Mouse (Mus musculus) E14TG2a.4 (cell line): Measurements from ENCODE around the gene Cryga.

Source experiments
- H3K27me3 ChIP-seq: 2 replicates; pipeline ENCODE4 v1.6.1; 2014; ENCODE audit warnings: low read length, control low read depth; ENCODE audit not compliant: insufficient read depth
- H3K36me3 ChIP-seq: 2 replicates; pipeline ENCODE4 v1.6.1; 2014; ENCODE audit warnings: low read length, control low read depth; ENCODE audit not compliant: insufficient read depth
- H3K4me1 ChIP-seq: replicated peaks from 2 replicates; pipeline ENCODE4 v1.6.1; 2014; ENCODE audit warnings: low read depth, low read length, control low read depth
- H3K4me3 ChIP-seq: replicated peaks from 2 replicates; pipeline ENCODE4 v1.5.1; 2014; ENCODE audit warnings: mild to moderate bottlenecking, low read length
- H3K9me3 ChIP-seq: 2 replicates; pipeline ENCODE4 v1.6.1; 2014; ENCODE audit warnings: low read length, control low read depth
- CTCF ChIP-seq: conservative IDR thresholded peaks from 2 replicates; pipeline ENCODE4 v1.5.1; 2014; ENCODE audit warnings: low read length
- NANOG ChIP-seq: IDR thresholded peaks from 2 replicates; pipeline ENCODE4 v1.6.1; 2014; ENCODE audit warnings: borderline replicate concordance, low read length, mixed read lengths
- POU5F1 ChIP-seq: IDR thresholded peaks from 2 replicates; pipeline ENCODE4 v1.6.1; 2014; ENCODE audit warnings: low read length, borderline replicate concordance

The Cryga gene

DNA sequence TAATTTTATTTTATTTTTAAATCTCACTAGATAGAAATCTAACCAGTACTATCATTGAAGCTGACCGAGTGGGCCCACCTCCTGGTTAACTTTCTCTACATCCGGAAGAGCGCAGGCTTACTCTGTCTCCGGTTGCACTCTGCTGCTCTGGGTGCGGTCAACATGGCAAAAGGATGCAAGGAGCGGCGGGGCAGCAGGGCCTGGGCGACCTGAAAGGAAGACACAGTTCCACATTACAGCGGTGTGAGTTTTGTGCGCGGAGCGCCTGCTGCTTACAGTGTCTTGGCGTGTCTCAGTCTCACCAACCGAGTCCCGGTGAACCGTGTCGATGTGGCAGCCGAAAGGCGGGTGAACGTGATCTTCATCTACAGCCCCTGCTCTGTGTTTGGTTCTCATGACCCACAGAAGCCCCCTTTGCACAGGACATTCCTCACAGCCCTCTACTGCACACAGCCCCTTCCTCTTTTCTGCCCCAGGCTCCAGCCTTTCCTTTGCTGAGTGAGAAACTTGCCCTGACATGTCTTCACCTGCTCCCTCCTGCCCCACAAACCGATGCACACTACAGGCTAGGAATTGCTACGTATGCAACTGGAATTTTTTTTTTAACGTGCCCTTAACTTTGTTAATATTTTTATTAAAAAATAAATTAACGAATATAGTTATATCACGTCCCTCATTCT, 6.7 kb upstream of the Cryga start:
- Histone ChIP-seq H3K4me1 (peaks cover 33% of the 10 kb centered on the region), H3K36me3 (no peaks in the 10 kb centered on the region), H3K4me3 (peak overlapping the region; percentile 73), H3K9me3 (no peaks in the 10 kb centered on the region), H3K27me3 (no peaks in the 10 kb centered on the region)
- TF ChIP-seq NANOG (no peak), CTCF (no peak), POU5F1 (no peak)

DNA sequence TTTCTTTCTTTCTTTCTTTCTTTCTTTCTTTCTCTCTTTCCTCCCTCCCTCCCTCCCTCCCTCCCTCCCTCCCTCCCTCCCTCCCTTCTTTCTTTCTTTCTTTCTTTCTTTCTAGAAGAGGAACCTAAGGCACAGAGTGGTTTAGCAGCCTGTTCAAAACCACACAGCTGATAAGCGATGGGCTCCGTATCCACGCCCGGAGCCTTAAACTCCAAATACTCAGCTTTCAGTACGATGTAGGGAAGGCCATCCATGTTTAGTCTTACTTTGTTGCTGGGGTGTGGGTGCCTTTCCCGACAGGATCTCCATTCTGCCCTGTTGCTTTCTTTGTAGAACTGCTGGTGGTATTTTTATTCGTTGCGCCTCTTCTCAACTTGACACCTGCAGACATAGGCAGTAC, 6.0 kb upstream of the Cryga start:
- Histone ChIP-seq H3K4me1 (peaks cover 33% of the 10 kb centered on the region), H3K9me3 (no peaks in the 10 kb centered on the region), H3K4me3 (peak overlapping the region; percentile 73), H3K36me3 (no peaks in the 10 kb centered on the region), H3K27me3 (no peaks in the 10 kb centered on the region)
- TF ChIP-seq POU5F1 (no peak), CTCF (no peak), NANOG (no peak)

DNA sequence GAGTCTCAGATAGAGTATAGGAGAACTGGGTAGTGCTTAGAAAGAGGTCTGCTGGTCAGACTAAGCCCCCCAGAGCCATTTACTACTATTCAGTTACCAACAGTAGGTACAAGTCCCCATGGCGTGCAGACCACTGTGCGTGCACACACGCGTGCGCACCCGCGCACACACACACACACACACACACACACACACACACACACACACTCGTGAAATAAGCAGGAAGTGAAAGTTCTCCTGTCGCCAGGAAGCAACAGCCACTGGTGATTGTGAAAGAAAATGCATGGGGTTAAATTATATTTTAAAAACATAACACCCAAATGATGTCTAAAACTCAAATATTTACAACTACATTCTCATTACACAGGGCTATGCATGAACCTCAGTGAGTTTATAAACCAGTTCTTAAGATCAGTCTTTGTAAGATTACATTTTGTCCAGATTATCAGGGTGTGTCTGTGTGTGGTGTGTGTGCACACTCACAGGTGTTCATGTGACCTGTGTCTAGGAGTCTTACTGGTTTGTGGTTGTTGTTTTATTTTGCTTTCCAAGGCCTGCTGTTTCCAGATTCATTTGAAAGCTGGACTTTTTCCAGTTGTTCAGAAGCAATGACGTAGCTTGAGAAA, 4.6 kb upstream of the Cryga start:
- Histone ChIP-seq H3K4me1 (peaks cover 30% of the 10 kb centered on the region), H3K9me3 (no peaks in the 10 kb centered on the region), H3K27me3 (peaks cover 4% of the 10 kb centered on the region; the same call in 1 of the 2 replicates), H3K4me3 (no peak overlapping the region), H3K36me3 (no peaks in the 10 kb centered on the region)
- TF ChIP-seq POU5F1 (no peak), CTCF (no peak), NANOG (no peak)

GRCm38 (mm10) chr1:65096953-65097352, 6.2 kb downstream of the Cryga start:
- H3K4me3 ChIP-seq = no peak overlapping the region
- H3K9me3 ChIP-seq = no peaks in the 10 kb centered on the region

DNA sequence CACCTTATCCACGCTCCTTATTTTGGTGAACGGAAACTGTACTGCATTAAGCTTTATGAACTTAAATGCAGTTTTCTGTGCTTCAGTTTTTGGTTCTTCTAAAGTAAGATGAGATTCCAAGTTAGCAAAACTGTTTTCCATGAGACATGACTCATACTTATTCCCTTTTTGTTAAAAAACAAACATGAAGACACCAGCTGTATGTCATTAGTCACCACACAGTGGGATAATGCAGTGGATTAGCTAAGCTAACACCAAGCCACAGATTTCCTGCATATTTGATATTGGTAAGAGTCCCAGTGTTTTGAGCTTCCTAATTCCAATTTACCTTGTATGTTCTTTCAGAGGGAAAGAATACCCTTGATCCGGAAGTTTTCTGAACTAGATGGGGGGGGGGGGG, 11.6 kb downstream of the Cryga start:
- no peak for TF ChIP-seq POU5F1
- Histone ChIP-seq H3K9me3 (no peaks in the 10 kb centered on the region), H3K27me3 (no peaks in the 10 kb centered on the region), H3K36me3 (no peaks in the 10 kb centered on the region), H3K4me1 (no peaks in the 10 kb centered on the region), H3K4me3 (no peak overlapping the region)

More at GRCm38 (mm10) chr1:65096953-65097352, 6.2 kb downstream of the Cryga start:
- Histone ChIP-seq H3K4me1 (no peaks in the 10 kb centered on the region), H3K27me3 (peaks cover under 1% of the 10 kb centered on the region; the same call in 1 of the 2 replicates), H3K36me3 (no peaks in the 10 kb centered on the region)
- TF ChIP-seq POU5F1 (no peak), CTCF (no peak), NANOG (no peak)

DNA sequence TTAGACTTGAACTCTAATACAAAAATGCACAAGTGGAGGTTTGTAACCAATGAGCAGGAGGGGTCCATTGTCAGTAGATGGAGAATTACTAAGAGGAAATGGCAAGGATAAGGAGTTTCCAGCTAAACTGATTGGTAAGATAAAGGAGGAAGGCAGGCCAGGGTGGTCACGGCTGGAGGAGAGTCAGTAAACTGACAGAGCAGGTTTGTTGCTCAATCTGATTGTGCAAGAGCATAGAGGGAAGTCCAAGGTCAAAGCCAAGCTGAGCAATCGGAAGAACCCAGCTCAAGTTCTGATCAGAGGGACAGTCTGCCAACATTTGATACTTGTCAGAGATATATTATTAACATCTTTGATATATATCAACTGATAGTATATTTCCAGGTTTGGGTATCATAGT, 12.8 kb downstream of the Cryga start:
- Histone ChIP-seq H3K9me3 (no peaks in the 10 kb centered on the region), H3K27me3 (no peaks in the 10 kb centered on the region), H3K4me1 (no peaks in the 10 kb centered on the region), H3K36me3 (no peaks in the 10 kb centered on the region), H3K4me3 (no peak overlapping the region)
- TF ChIP-seq CTCF (no peak), NANOG (no peak), POU5F1 (no peak)

GRCm38 (mm10) chr1:65088567-65089356, 14.4 kb downstream of the Cryga start:
- Histone ChIP-seq H3K4me1 (no peaks in the 10 kb centered on the region), H3K4me3 (no peak overlapping the region), H3K27me3 (no peaks in the 10 kb centered on the region), H3K9me3 (no peaks in the 10 kb centered on the region), H3K36me3 (no peaks in the 10 kb centered on the region)
- no peak for TF ChIP-seq POU5F1
- no peak for TF ChIP-seq NANOG
- no peak for TF ChIP-seq CTCF

DNA sequence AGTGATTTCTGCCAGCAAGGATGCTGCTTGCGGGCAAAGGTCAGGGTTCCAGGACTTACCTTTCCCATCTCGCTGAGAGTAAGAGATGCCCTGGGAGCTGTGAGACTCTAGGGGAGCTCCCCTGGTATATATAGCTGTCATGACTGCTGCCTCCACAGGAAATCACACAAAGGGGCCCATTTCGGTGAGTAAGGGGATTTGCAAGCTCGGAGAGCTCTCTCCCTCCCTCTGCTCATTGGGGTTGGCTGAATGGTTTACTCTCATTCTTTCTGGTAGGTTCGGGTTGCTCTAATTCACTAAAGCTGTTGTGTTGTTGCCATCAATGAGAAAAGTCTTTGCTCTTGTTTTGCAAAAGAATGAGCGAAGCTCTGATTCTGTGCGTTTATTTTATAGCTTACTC, 21.0 kb downstream of the Cryga start, which contains the start of gene Crygb:
TSS of gene Crygb (minus strand) at position 101 of the 400 bp plus-strand sequence.
- peaks cover 4% of the 10 kb centered on the region for H3K4me1 ChIP-seq
- no peak for TF ChIP-seq CTCF
- TF ChIP-seq NANOG = no peak
- TF ChIP-seq POU5F1 = no peak

More for the DNA sequence above, 21.0 kb downstream of the Cryga start, which contains the start of gene Crygb:
- H3K27me3 ChIP-seq = peaks cover 9% of the 10 kb centered on the region
- no peaks in the 10 kb centered on the region for H3K9me3 ChIP-seq
- no peaks in the 10 kb centered on the region for H3K36me3 ChIP-seq
- peak within 1 kb of the TSS; percentile 32 for H3K4me3 ChIP-seq
